Mouse (Mus musculus) liver, postnatal 0 days (tissue): ENCODE measurements at regions not wholly inside any gene's neighbourhood (a gene's known extent, or its start where the extent isn't known, plus 50 kb on each side); places are given as distances from the start of the nearest gene placed in this dataset.
"Not testable (repeated sequence)": the region's sequence is repeated elsewhere in the genome, so short reads cannot be mapped to it uniquely, and the experiment has no call there.

Experiments
- ATAC-seq: fragments of 200-750 bp; cut with Nextera tagmentation; 2 replicates; pipeline ENCODE4 v1.8.0; 2017; ENCODE audit warnings: mild to moderate bottlenecking, moderate library complexity
- DNase-seq: peaks from one replicate; pipeline ENCODE4 v3.0.0-alpha.2; 2016
- H3K27ac ChIP-seq: fragments of 300-500 bp; sonication (generic); 2 replicates; pipeline ENCODE4 v1.5.1; 2014; ENCODE audit warnings: antibody characterized with exemption, moderate library complexity, mild to moderate bottlenecking, low read depth
- H3K27me3 ChIP-seq: fragments of 300-500 bp; sonication (generic); 2 replicates; pipeline ENCODE4 v1.6.1; 2014; ENCODE audit warnings: low read length, control low read depth, mixed read lengths; ENCODE audit not compliant: insufficient read depth
- H3K36me3 ChIP-seq: fragments of 300-500 bp; sonication (generic); replicated peaks from 2 replicates; pipeline ENCODE4 v1.6.1; 2014; ENCODE audit warnings: mild to moderate bottlenecking, control low read depth, low read length, moderate library complexity, mixed read lengths; ENCODE audit not compliant: insufficient read depth
- H3K4me1 ChIP-seq: fragments of 300-500 bp; sonication (generic); 2 replicates; pipeline ENCODE4 v1.6.1; 2014; ENCODE audit warnings: antibody characterized with exemption, mild to moderate bottlenecking, control low read depth; ENCODE audit not compliant: insufficient read depth
- H3K4me2 ChIP-seq: fragments of 300-500 bp; sonication (generic); 2 replicates; pipeline ENCODE4 v1.6.1; 2014; ENCODE audit warnings: low read depth, mild to moderate bottlenecking, low read length, moderate library complexity, mixed read lengths
- H3K4me3 ChIP-seq: fragments of 300-500 bp; sonication (generic); 2 replicates; pipeline ENCODE4 v1.5.1; 2014; ENCODE audit warnings: low read depth, low read length
- H3K9ac ChIP-seq: fragments of 300-500 bp; sonication (generic); replicated peaks from 2 replicates; pipeline ENCODE4 v1.6.1; 2014; ENCODE audit warnings: mild to moderate bottlenecking, moderate library complexity
- H3K9me3 ChIP-seq: fragments of 300-500 bp; sonication (generic); 2 replicates; pipeline ENCODE4 v1.6.1; 2016; ENCODE audit warnings: mild to moderate bottlenecking, control low read depth, low read length, mixed read lengths
- CTCF ChIP-seq: sonication (generic); IDR thresholded peaks from 2 replicates; pipeline ENCODE4 v1.5.1; 2016; ENCODE audit warnings: antibody characterized with exemption, low read depth
- EP300 ChIP-seq: IDR thresholded peaks from 2 replicates; pipeline ENCODE4 v1.6.1; 2016; ENCODE audit warnings: antibody characterized with exemption, low read depth, mild to moderate bottlenecking
- WGBS: fragments of 180-500 bp; shearing (Covaris S2); extraction: QIAGEN DNeasy Blood & Tissue Kit; methylation state at CpG from one replicate; pipeline ENCODE4 v1.1.7; 2014; ENCODE audit not compliant: insufficient replicate concordance; 5-methylcytosine and 5-hydroxymethylcytosine counted together

DNA sequence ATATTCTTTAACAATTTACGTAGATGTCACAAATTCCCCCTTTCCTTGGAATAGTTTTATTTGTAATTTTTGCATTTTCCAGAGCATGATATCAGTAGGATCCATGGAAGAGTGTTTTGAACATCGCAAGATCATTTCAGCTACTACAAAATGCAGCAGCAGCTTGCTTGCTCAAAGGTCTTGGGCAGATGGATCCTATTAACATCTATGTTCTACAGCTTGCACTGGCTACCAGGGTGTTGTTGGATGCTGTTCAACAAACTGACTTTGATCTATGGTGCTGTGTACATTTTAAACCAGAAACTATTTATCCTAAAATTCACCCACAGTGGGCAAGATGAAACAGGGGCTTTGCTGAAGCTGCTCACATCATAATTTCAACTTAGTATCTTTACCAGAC lies 448.5 kb upstream of the Hsf2 start:
- H3K36me3 ChIP-seq: no peaks in the 10 kb centered on the region
- DNase-seq: no peak
- no peaks in the 10 kb centered on the region for H3K4me1 ChIP-seq
- WGBS: 72% methylated on average over 2 of the region's 2 CpGs
- no peak overlapping the region for H3K4me3 ChIP-seq
- H3K4me2 ChIP-seq: no peak overlapping the region
- TF ChIP-seq CTCF: no peak
- no peak for TF ChIP-seq EP300
- ATAC-seq: no peak
- H3K27ac ChIP-seq: no peak overlapping the region
- H3K9ac ChIP-seq: no peak overlapping the region
- H3K27me3 ChIP-seq: no peaks in the 10 kb centered on the region
- H3K9me3 ChIP-seq: no peaks in the 10 kb centered on the region

DNA sequence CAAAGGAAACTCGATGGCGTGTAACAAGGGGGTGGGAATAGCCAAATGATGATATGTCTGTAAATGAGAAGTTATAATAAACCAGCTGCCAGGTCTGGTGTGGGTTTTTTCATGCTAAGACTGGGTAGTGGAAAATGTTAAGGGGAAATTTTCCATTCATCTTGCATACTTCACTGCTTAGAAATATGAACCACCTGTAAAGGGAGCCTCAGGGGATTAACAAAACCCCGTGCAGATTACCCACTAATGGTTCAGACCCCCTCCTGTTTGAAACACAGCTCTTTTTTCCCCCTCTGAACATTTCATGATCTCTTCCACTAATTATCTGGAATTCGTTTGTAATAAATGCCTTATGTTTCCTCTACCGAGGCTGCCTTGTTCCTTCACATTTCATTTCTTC lies 446.0 kb upstream of the Hsf2 start:
- Histone ChIP-seq H3K4me2 (no peak overlapping the region), H3K36me3 (no peaks in the 10 kb centered on the region), H3K4me3 (no peak overlapping the region), H3K9ac (no peak overlapping the region), H3K27me3 (no peaks in the 10 kb centered on the region), H3K27ac (no peak overlapping the region), H3K9me3 (no peaks in the 10 kb centered on the region), H3K4me1 (no peaks in the 10 kb centered on the region)
- TF ChIP-seq CTCF (no peak), EP300 (no peak)
- 51% methylated on average over 5 of the region's 5 CpGs for WGBS
- ATAC-seq (no peak), DNase-seq (no peak)

- Histone ChIP-seq H3K4me2 (no peak overlapping the region), H3K27me3 (no peaks in the 10 kb centered on the region), H3K9me3 (no peaks in the 10 kb centered on the region), H3K4me1 (no peaks in the 10 kb centered on the region), H3K9ac (no peak overlapping the region), H3K4me3 (no peak overlapping the region), H3K27ac (no peak overlapping the region), H3K36me3 (no peaks in the 10 kb centered on the region)
- WGBS: 73% methylated on average over 2 of the region's 2 CpGs
- ATAC-seq (no peak), DNase-seq (no peak)
- TF ChIP-seq CTCF: no peak
- no peak for TF ChIP-seq EP300
These were observed 440.2 kb upstream of the Hsf2 start for GRCm38 (mm10) chr10:57046021-57046420.

- Histone ChIP-seq H3K36me3 (no peaks in the 10 kb centered on the region), H3K4me3 (no peak overlapping the region), H3K27me3 (no peaks in the 10 kb centered on the region), H3K4me1 (no peaks in the 10 kb centered on the region), H3K9me3 (no peaks in the 10 kb centered on the region), H3K4me2 (no peak overlapping the region), H3K27ac (no peak overlapping the region), H3K9ac (no peak overlapping the region)
- ATAC-seq: no peak
- 45% methylated on average over 2 of the region's 2 CpGs for WGBS
- no peak for DNase-seq
- TF ChIP-seq CTCF: no peak
- TF ChIP-seq EP300: no peak
These were observed 439.3 kb upstream of the Hsf2 start for GRCm38 (mm10) chr10:57046891-57047290.

GRCm38 (mm10) chr10:57047719-57048118 lies 438.5 kb upstream of the Hsf2 start:
- no peak for TF ChIP-seq CTCF
- TF ChIP-seq EP300: no peak
- Histone ChIP-seq H3K27me3 (no peaks in the 10 kb centered on the region), H3K9me3 (no peaks in the 10 kb centered on the region), H3K36me3 (no peaks in the 10 kb centered on the region), H3K9ac (no peak overlapping the region), H3K4me2 (no peak overlapping the region), H3K4me1 (no peaks in the 10 kb centered on the region), H3K4me3 (no peak overlapping the region), H3K27ac (no peak overlapping the region)
- no peak for DNase-seq
- ATAC-seq: no peak

DNA sequence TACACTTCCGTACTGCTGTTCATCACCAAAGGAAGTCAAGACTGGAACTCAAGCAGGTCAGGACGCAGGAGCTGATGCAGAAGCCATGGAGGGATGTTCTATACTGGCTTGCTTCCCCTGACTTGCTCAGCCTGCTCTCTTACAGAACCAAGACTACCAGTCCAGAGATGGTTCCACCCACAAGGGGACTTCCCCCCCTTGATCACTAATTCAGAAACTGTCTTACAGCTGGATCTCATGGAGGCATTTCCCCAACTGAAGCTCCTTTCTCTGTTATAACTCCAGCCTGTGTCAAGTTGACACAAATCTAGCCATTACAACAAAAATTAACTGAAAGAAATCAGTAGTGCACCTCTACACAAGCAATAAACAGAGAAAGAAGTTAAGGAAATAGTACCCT lies 432.8 kb upstream of the Hsf2 start:
- not testable (repeated sequence) for H3K9me3 ChIP-seq, H3K36me3 ChIP-seq, H3K4me2 ChIP-seq, H3K9ac ChIP-seq, ATAC-seq, H3K4me1 ChIP-seq, DNase-seq, H3K27me3 ChIP-seq, H3K4me3 ChIP-seq, H3K27ac ChIP-seq
- 78% methylated on average over 2 of the region's 2 CpGs for WGBS

GRCm38 (mm10) chr10:57090131-57090530 lies 396.1 kb upstream of the Hsf2 start:
- H3K4me2 ChIP-seq: no peak overlapping the region
- TF ChIP-seq EP300 (no peak), CTCF (no peak)
- H3K9me3 ChIP-seq: no peaks in the 10 kb centered on the region
- DNase-seq: no peak
- no peak for ATAC-seq
- WGBS: 87% methylated on average over 2 of the region's 2 CpGs
- no peak overlapping the region for H3K4me3 ChIP-seq
- H3K9ac ChIP-seq: no peak overlapping the region
- no peak overlapping the region for H3K27ac ChIP-seq
- no peaks in the 10 kb centered on the region for H3K27me3 ChIP-seq
- H3K4me1 ChIP-seq: no peaks in the 10 kb centered on the region
- no peaks in the 10 kb centered on the region for H3K36me3 ChIP-seq
